Comparison of ENCODE assay signal across 34 mouse cellular contexts in the genomic region with DNA sequence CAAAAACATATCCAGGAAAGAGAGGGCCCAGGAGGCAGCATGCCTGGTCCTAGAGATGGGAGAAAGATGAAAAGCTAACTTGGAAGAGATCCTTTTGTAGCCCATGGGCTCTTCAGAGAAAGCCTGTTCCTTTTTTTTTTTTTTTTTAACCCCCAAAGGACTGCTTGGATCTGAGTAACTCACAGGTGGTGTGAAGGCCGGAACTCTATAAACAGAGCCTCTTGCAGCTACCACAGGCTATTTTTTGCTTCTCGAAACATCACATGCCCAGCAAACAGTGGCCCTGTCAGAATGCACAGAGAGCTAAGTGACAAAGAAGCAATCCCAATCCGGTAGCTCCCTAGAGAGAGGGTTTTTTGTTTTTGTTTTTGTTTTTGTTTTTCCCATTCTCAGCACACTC.
DNase-seq lines count a peak whose midpoint lies in the region; ATAC-seq and TF ChIP-seq lines count a peak whose summit lies in the region.
"Had no signal": no experiment of that assay in that cellular context is flagged by ENCODE, and none has a peak within 500 bp of the region (broad histone marks: within the 10 kb centered on the region; RNA-seq: fewer than 3 reads in every experiment).

No protein-coding gene starts in this region.

- in situ Hi-C loops in CH12.LX (cut with MboI; ENCODE audit: low pct_ligation_motif_present, low pct_unique_long_range_greater_than_20kb, low sequenced_read_pairs) = no loop called here

- ATAC-seq in frontal cortex, adult (ENCODE audit: low TSS enrichment) = peak; percentile 89
- no peak for ATAC-seq in midbrain, embryonic 15.5 days (replicated peaks)
- ATAC-seq: activated CD4-positive, CD25-positive, alpha-beta regulatory T cell, adult 4 months; CD4-positive, CD25-positive, alpha-beta regulatory T cell, adult 4 months; forebrain, embryonic 16.5 days; inflammation-experienced regulatory T-cells, adult 6 months; liver, postnatal 0 days had no signal

- dilution Hi-C loops in CH12.LX (cut with MboI; ENCODE audit: extremely low pct_ligation_motif_present, extremely low pct_unique_long_range_greater_than_20kb, low sequenced_read_pairs) = no loop called here

- TF ChIP-seq EP300 in CH12.LX (IDR thresholded peaks at IDR 0.05; ENCODE audit: low read length) = peak; percentile 56; the same call in 1 of the 2 replicates

- no peak for TF ChIP-seq POLR2A in CH12.LX (IDR thresholded peaks at IDR 0.05; ENCODE audit: low read depth, low read length)

- TF ChIP-seq CTCF in CH12.LX (conservative IDR thresholded peaks at IDR 0.05 in 1 of 2, IDR thresholded peaks at IDR 0.05 in 1 of 2; ENCODE audit: low read depth in 2 of 2, low read length in 2 of 2) = no peak

- H3K9ac ChIP-seq in CH12.LX (ENCODE audit: insufficient read depth, low read depth) = no peak overlapping the region
- H3K9ac ChIP-seq in midbrain, embryonic 15.5 days = no peak overlapping the region
- H3K9ac ChIP-seq: hindbrain, embryonic 15.5 days; kidney, embryonic 15.5 days; limb, embryonic 15.5 days; liver, postnatal 0 days; midbrain, embryonic 12.5 days; neural tube, embryonic 13.5 days had no signal

- DNase-seq in frontal cortex, adult 2 months (ENCODE audit: extremely low spot score in 1 of 2, low spot score in 1 of 2) = no peak
- peak; percentile 6 for DNase-seq in layer of hippocampus, adult 9-11 months
- no peak for DNase-seq in layer of hippocampus, adult 18-20 months (ENCODE audit: low spot score in 2 of 2)
- DNase-seq in CH12.LX (ENCODE audit: extremely low read depth) = peak; percentile 65
- peak; percentile 1 for DNase-seq in splenic B cell, adult 2 months (ENCODE audit: low read depth, low spot score)
- DNase-seq in kidney, postnatal 36 days = no peak
- DNase-seq: adrenal gland, adult 2 months; adrenal gland, postnatal 36 days; cerebellum, adult 2 months; cerebellum, postnatal 14 days; gastrocnemius, postnatal 14 days; heart, adult 11 months; kidney, adult 11 months; kidney, postnatal 25 days; layer of hippocampus, postnatal 36 days; liver, postnatal 0 days; lung, postnatal 36 days; right cerebral cortex, postnatal 25 days; thymus, adult 18-20 months; thymus, postnatal 25 days had no signal

- peaks cover 0 to 25% of the 10 kb centered on the region in 2 experiments; a peak in 3 of 4 replicates for H3K4me1 ChIP-seq in CH12.LX (ENCODE audit: control insufficient read depth in 1 of 2, insufficient read depth in 2 of 2)
- H3K4me1 ChIP-seq in midbrain, embryonic 15.5 days = no peaks in the 10 kb centered on the region
- H3K4me1 ChIP-seq: hindbrain, embryonic 10.5 days; hindbrain, embryonic 15.5 days; kidney, embryonic 15.5 days; limb, embryonic 10.5 days; limb, embryonic 15.5 days; midbrain, embryonic 12.5 days; neural tube, embryonic 13.5 days had no signal

- H3K4me2 ChIP-seq in CH12.LX (ENCODE audit: insufficient read depth, low read depth, poor library complexity, severe bottlenecking) = peak overlapping the region; percentile 13; the same call in 1 of the 2 replicates
- no peak overlapping the region for H3K4me2 ChIP-seq in midbrain, embryonic 15.5 days
- H3K4me2 ChIP-seq: hindbrain, embryonic 15.5 days; kidney, embryonic 15.5 days; limb, embryonic 15.5 days; midbrain, embryonic 12.5 days; neural tube, embryonic 13.5 days had no signal

- no peaks in the 10 kb centered on the region for H3K9me3 ChIP-seq in CH12.LX (replicated peaks; ENCODE audit: low read length)
- no peaks in the 10 kb centered on the region for H3K9me3 ChIP-seq in midbrain, embryonic 15.5 days
- H3K9me3 ChIP-seq: hindbrain, embryonic 10.5 days; hindbrain, embryonic 15.5 days; kidney, embryonic 15.5 days; limb, embryonic 10.5 days; limb, embryonic 15.5 days; midbrain, embryonic 12.5 days; neural tube, embryonic 13.5 days had no signal

- H3K27me3 ChIP-seq in CH12.LX (replicated peaks) = no peaks in the 10 kb centered on the region
- H3K27me3 ChIP-seq in splenic B cell, adult 2 months (ENCODE audit: control insufficient read depth, insufficient read depth, low read length, poor library complexity, severe bottlenecking) = no peaks in the 10 kb centered on the region
- H3K27me3 ChIP-seq in midbrain, embryonic 15.5 days (replicated peaks) = no peaks in the 10 kb centered on the region; the same call in 1 of the 2 replicates
- H3K27me3 ChIP-seq: hindbrain, embryonic 15.5 days had no signal

- no peak for TF ChIP-seq RAD21 in CH12.LX (IDR thresholded peaks at IDR 0.05; ENCODE audit: low read depth, low read length)

- 73% methylated on average over 3 of the region's 3 CpGs for WGBS in midbrain, embryonic 15.5 days

- no peaks in the 10 kb centered on the region for H3K79me2 ChIP-seq in CH12.LX (replicated peaks; ENCODE audit: control insufficient read depth, extremely low read depth, insufficient read depth, poor library complexity, severe bottlenecking)

- H3K27ac ChIP-seq in CH12.LX (ENCODE audit: insufficient read depth, low read depth) = no peak overlapping the region
- H3K27ac ChIP-seq in midbrain, embryonic 15.5 days = no peak overlapping the region
- H3K27ac ChIP-seq: hindbrain, embryonic 10.5 days; hindbrain, embryonic 15.5 days; kidney, embryonic 15.5 days; limb, embryonic 10.5 days; limb, embryonic 15.5 days; midbrain, embryonic 12.5 days; neural tube, embryonic 13.5 days had no signal

- H3K4me3 ChIP-seq in CH12.LX (replicated peaks in 1 of 3; ENCODE audit: low read depth in 2 of 3, low read length in 2 of 3, poor library complexity in 1 of 3) = no peak overlapping the region
- no peak overlapping the region for H3K4me3 ChIP-seq in midbrain, embryonic 15.5 days
- H3K4me3 ChIP-seq: erythroblast, embryonic 14.5 days; hindbrain, embryonic 10.5 days; hindbrain, embryonic 15.5 days; kidney, embryonic 15.5 days; limb, embryonic 10.5 days; limb, embryonic 15.5 days; midbrain, embryonic 12.5 days; neural tube, embryonic 13.5 days had no signal

- H3K36me3 ChIP-seq in CH12.LX (replicated peaks in 1 of 2; ENCODE audit: control insufficient read depth in 1 of 2, insufficient read depth in 1 of 2, low read length in 1 of 2) = no peaks in the 10 kb centered on the region
- H3K36me3 ChIP-seq in splenic B cell, adult 2 months (ENCODE audit: control insufficient read depth, insufficient read depth, low read length, poor library complexity, severe bottlenecking) = no peaks in the 10 kb centered on the region
- H3K36me3 ChIP-seq in midbrain, embryonic 15.5 days (replicated peaks) = no peaks in the 10 kb centered on the region
- H3K36me3 ChIP-seq: hindbrain, embryonic 10.5 days; hindbrain, embryonic 15.5 days; kidney, embryonic 15.5 days; limb, embryonic 10.5 days; limb, embryonic 15.5 days; midbrain, embryonic 12.5 days; neural tube, embryonic 13.5 days had no signal

TF ChIP-seq in CH12.LX, 34 proteins besides CTCF, POLR2A, EP300 and RAD21:
- TF ChIP-seq MYC (IDR thresholded peaks at IDR 0.05; ENCODE audit: low read depth, low read length) = no peak
- TF ChIP-seq SIN3A (IDR thresholded peaks at IDR 0.05; ENCODE audit: low read length) = no peak; the same call in 1 of the 2 replicates
- peak; percentile 67; the same call in 1 of the 2 replicates for TF ChIP-seq MEF2A (IDR thresholded peaks at IDR 0.05; ENCODE audit: borderline replicate concordance, low read depth, low read length)
- TF ChIP-seq HCFC1 (IDR thresholded peaks at IDR 0.05; ENCODE audit: low read depth, low read length) = no peak
- TF ChIP-seq ETS1 (conservative IDR thresholded peaks at IDR 0.05; ENCODE audit: low read depth, low read length) = peak; percentile 36; the same call in 1 of the 2 replicates
- TF ChIP-seq ZNF384 (IDR thresholded peaks at IDR 0.05; ENCODE audit: low read depth, low read length) = peak; percentile 92
- TF ChIP-seq TCF12 (IDR thresholded peaks at IDR 0.05; ENCODE audit: low read depth, low read length) = no peak
- no peak for TF ChIP-seq IRF4 (IDR thresholded peaks at IDR 0.05; ENCODE audit: low read depth, low read length)
- TF ChIP-seq ZMIZ1 (IDR thresholded peaks at IDR 0.05; ENCODE audit: low read depth, low read length) = no peak
- peak; percentile 25; the same call in 1 of the 2 replicates for TF ChIP-seq BHLHE40 (IDR thresholded peaks at IDR 0.05; ENCODE audit: low read depth, low read length)

Comparison
In these comparisons a context has a peak if more than half of its experiments do, and no peak if none do; other contexts are left out.
1. DNase-seq: peak in layer of hippocampus, adult 9-11 months (single experiment), CH12.LX (single experiment) and splenic B cell, adult 2 months (single experiment); none in frontal cortex, adult 2 months (0 of 2), layer of hippocampus, adult 18-20 months (0 of 2) and kidney, postnatal 36 days (0 of 2).